Mouse (Mus musculus) heart, adult 2 months (tissue): ENCODE measurements around the gene Bbs12. TPM values are rescaled to one million over a fixed set of nuclear protein-coding genes. Genes with fewer than 3 reads are reported as not detected.

ENCODE experiments used
- DNase-seq, 2 experiments: peaks; one replicate each; pipeline ENCODE4 v3.0.0; 2021
- H3K27ac ChIP-seq: fragments of 200-600 bp; 2 replicates; pipeline ENCODE4 v1.8.1; 2022
- H3K27me3 ChIP-seq: fragments of 200-500 bp; 2 replicates; pipeline ENCODE4 v1.6.1; 2012; ENCODE audit warnings: mild to moderate bottlenecking, low read length, inconsistent platforms, mixed read lengths; ENCODE audit not compliant: control insufficient read depth, insufficient read depth
- H3K36me3 ChIP-seq: fragments of 200-500 bp; 2 replicates; pipeline ENCODE4 v1.6.1; 2012; ENCODE audit warnings: low read length, inconsistent platforms; ENCODE audit not compliant: control insufficient read depth, insufficient read depth
- H3K4me1 ChIP-seq: fragments of 200-500 bp; 2 replicates; pipeline ENCODE4 v1.6.1; 2011; ENCODE audit warnings: low read length; ENCODE audit not compliant: control insufficient read depth, insufficient read depth
- H3K4me3 ChIP-seq: fragments of 200-600 bp; 2 replicates; pipeline ENCODE4 v1.8.1; 2022
- H3K79me2 ChIP-seq: fragments of 200-500 bp; replicated peaks from 2 replicates; pipeline ENCODE4 v1.6.1; 2012; ENCODE audit warnings: mild to moderate bottlenecking, inconsistent platforms, low read length, moderate library complexity, mixed read lengths; ENCODE audit not compliant: control insufficient read depth, insufficient read depth
- H3K9ac ChIP-seq: fragments of 200-500 bp; 2 replicates; pipeline ENCODE4 v1.6.1; 2012; ENCODE audit warnings: low read depth, mild to moderate bottlenecking, control low read depth, inconsistent platforms, low read length, mixed read lengths
- CTCF ChIP-seq: fragments of 200-600 bp; IDR thresholded peaks from 2 replicates; pipeline ENCODE4 v1.8.1; 2022; ENCODE audit warnings: antibody characterized with exemption, mild to moderate bottlenecking, moderate library complexity
- EP300 ChIP-seq: fragments of 200-500 bp; IDR thresholded peaks from 2 replicates; pipeline ENCODE4 v1.6.1; 2011; ENCODE audit warnings: low read depth, low read length, control low read depth; ENCODE audit not compliant: insufficient read depth
- POLR2A ChIP-seq: fragments of 200-500 bp; IDR thresholded peaks from 2 replicates; pipeline ENCODE4 v1.6.1; 2011; ENCODE audit warnings: mild to moderate bottlenecking, low read depth, low read length, control low read depth; ENCODE audit not compliant: insufficient read depth
- WGBS: fragments of 180-500 bp; shearing (Covaris S2); methylation state at CpG from one replicate; pipeline ENCODE4 v1.1.7; 2018; 5-methylcytosine and 5-hydroxymethylcytosine counted together
- intact Hi-C: fragments of 180-260 bp; cut with DNase I; formaldehyde crosslinking; loops from one replicate; pipeline ENCODE4 v1.15.1; 2025
- polyA plus RNA-seq: library from polyadenylated mRNA; depleted of rRNA; stranded (reverse); fragments of >200 nt; gene quantifications from 2 replicates; pipeline ENCODE4 v1.2.3, GENCODE M21; 2012
- total RNA-seq, 2 experiments: library from RNA; stranded (reverse); gene quantifications; 2 replicates each; pipeline ENCODE4 v1.2.3; 2021

The Bbs12 gene
- total and polyA plus RNA-seq, 3 experiments, result 0.49 to 1.1 (median 0.97) TPM

DNA sequence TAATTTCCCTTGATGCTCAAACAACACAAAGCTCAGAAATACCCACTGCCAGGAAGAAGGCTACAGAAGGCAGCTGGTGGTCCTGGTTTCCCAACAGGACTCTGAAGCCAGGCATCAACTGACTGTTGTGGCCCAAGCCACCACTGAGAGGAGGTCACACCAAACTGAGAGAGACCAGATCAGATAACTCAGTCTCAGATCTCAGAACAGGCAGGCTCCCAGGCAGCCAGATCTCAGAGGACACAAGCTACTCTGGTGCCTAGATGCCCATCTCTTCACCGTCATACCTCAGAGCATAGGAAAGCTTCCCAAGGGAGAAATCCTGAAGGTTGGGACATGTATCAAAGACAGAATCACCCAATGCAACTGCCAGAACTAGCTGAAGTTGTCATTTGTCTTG is 32.1 kb upstream of the Bbs12 start:
- Histone ChIP-seq H3K36me3 (no peaks in the 10 kb centered on the region), H3K9ac (no peak overlapping the region), H3K27me3 (no peaks in the 10 kb centered on the region), H3K4me1 (no peaks in the 10 kb centered on the region), H3K4me3 (no peak overlapping the region), H3K27ac (no peak overlapping the region), H3K79me2 (no peaks in the 10 kb centered on the region)
- intact Hi-C loops, result no loop called here
- DNase-seq, result no peak
- 80% methylated on average over 1 of the region's 1 CpGs for WGBS
- no peak for TF ChIP-seq POLR2A
- no peak for TF ChIP-seq CTCF
- TF ChIP-seq EP300, result no peak

DNA sequence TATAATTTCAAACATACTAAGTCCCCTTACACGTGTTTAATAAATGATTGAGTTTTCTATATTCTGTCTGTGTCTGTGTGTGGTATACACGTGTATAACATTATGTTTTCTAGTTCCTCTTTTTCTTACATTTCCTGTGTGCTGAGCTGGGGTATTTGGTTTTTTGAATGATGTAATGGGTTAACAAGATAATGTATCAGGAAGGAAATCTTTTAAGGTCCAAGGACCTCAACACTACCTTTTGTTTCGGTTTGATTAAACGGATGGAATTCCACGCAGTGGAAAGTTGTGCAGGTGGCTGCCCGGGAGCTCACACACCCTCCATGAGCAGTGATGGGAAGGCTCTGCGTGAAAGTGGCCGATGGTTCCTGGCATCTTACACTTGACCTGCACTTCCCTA is 31.5 kb upstream of the Bbs12 start:
- TF ChIP-seq EP300 (no peak), POLR2A (no peak), CTCF (no peak)
- Histone ChIP-seq H3K79me2 (no peaks in the 10 kb centered on the region), H3K9ac (no peak overlapping the region), H3K27me3 (no peaks in the 10 kb centered on the region), H3K4me1 (no peaks in the 10 kb centered on the region), H3K36me3 (no peaks in the 10 kb centered on the region), H3K4me3 (no peak overlapping the region), H3K27ac (no peak overlapping the region)
- intact Hi-C loops, result no loop called here
- DNase-seq, result no peak
- 47% methylated on average over 8 of the region's 8 CpGs for WGBS

DNA sequence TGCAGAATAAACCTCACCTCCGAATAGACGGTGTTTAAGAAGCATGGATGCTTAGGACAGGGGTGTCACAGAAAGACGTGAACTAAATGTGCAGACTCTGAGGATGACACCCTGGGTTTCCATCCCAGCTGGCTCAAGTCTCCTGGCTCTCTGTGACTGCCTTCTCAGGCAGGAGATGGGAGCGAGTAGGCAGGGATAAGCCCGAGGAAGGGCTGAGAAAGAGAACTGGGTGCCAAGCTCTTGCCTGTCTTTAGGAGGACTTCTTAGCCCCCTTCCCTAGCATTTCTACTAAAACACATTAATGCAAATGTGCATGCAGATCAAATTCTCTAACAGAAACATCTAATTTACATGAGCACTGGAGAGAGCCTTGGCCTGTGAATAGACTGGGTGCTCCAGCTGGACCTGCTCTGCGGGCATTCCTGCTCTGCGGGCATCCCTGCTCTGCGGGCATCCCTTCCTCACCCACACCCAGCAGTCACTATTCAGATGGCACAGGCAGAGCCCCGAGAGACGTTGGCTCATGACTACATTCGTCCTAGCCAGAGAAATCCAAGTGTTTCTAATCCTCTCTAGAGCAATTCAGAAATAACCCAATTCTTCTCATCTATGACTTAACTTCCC is 29.9 kb upstream of the Bbs12 start:
- intact Hi-C loops, result no loop called here
- H3K27me3 ChIP-seq, result no peaks in the 10 kb centered on the region
- no peak overlapping the region for H3K9ac ChIP-seq
- TF ChIP-seq POLR2A, result no peak
- no peak for TF ChIP-seq EP300
- no peak for DNase-seq
- WGBS, result 87% methylated on average over 11 of the region's 11 CpGs
- H3K4me3 ChIP-seq, result no peak overlapping the region
- H3K4me1 ChIP-seq, result no peaks in the 10 kb centered on the region
- no peaks in the 10 kb centered on the region for H3K36me3 ChIP-seq
- H3K79me2 ChIP-seq, result no peaks in the 10 kb centered on the region
- H3K27ac ChIP-seq, result no peak overlapping the region

DNA sequence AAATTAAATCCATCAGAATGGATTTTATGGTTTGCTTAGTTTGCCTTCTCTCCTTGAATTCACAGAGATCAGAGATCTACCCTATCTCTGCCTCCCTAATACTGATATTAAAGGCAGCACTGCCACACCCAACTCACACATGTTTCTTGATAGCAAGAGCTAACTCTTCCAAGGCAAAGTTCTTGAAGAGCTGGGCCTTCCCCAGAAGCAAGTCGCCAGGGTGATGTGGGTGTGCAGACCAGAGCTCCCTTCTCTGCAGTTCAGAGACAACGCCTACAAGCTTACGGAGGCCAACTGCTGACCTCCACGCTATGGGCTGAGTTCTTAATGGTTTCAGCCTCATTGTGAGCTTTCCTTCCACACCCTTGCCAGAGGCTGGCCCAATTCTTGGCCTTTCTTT is 29.1 kb upstream of the Bbs12 start:
- intact Hi-C loops, result no loop called here
- Histone ChIP-seq H3K79me2 (no peaks in the 10 kb centered on the region), H3K36me3 (no peaks in the 10 kb centered on the region), H3K27me3 (no peaks in the 10 kb centered on the region), H3K4me3 (no peak overlapping the region), H3K27ac (no peak overlapping the region), H3K9ac (no peak overlapping the region), H3K4me1 (no peaks in the 10 kb centered on the region)
- TF ChIP-seq EP300 (no peak), CTCF (no peak), POLR2A (no peak)
- DNase-seq, result no peak
- WGBS, result 86% methylated on average over 4 of the region's 4 CpGs

DNA sequence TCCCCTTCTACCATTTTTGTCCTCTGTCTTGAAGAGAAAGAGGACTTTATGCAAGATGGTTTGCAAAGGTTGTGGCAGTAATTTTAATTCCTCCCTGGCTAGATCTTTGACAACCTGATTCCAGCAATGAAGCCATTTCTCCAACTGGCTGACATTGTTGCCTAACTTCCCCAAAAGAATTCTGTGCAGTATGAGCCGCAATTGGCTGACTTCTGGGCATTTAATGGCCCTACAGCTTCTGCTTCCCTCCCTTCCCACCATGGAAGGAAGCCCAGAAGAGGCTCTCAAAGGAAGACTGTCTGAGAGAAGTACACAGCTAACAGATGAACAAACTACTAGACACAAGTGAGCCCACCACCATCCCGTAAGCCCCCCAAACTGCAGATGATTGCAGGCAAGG is 23.1 kb upstream of the Bbs12 start:
- H3K27ac ChIP-seq, result no peak overlapping the region
- no peaks in the 10 kb centered on the region for H3K36me3 ChIP-seq
- no peaks in the 10 kb centered on the region for H3K79me2 ChIP-seq
- 84% methylated on average over 2 of the region's 2 CpGs for WGBS
- no peak overlapping the region for H3K4me3 ChIP-seq
- no peaks in the 10 kb centered on the region for H3K27me3 ChIP-seq
- DNase-seq, result no peak
- H3K9ac ChIP-seq, result no peak overlapping the region
- no peak for TF ChIP-seq CTCF
- TF ChIP-seq EP300, result no peak
- TF ChIP-seq POLR2A, result no peak
- intact Hi-C loops, result no loop called here
- no peaks in the 10 kb centered on the region for H3K4me1 ChIP-seq

DNA sequence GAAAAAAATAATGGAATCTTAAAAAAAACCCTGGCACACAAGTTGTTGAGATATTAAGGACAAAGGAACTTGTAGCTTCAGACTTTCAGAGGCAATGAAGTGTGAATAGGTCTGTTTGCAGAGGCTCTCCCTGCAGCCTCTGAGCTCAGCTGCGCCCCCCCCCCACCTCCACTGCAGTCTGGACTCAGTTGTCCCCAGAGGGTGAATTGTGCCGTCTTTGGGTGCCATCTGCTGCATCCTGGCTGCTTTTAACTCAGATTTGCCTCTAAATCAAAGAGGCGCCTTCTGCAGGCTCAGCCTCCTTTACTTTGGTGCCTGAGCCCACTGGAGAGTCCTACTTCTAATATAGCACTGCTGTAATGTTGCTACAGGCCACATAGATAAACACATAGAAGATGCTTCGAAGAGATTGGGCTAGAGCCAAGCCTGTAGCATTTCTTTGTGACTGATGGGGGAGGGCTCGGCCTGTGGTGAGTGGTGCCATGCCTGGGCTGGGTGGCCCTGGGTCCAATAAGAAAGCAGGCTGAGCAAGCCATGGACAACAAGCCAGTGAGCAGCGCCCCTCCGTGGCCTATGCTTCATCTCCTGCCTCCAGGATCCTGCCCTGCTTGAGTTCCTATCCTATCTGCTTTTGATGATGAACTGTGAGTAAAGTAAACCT is 21.3 kb upstream of the Bbs12 start:
- no peaks in the 10 kb centered on the region for H3K4me1 ChIP-seq
- WGBS, result 68% methylated on average over 7 of the region's 7 CpGs
- no peak overlapping the region for H3K9ac ChIP-seq
- no peak overlapping the region for H3K4me3 ChIP-seq
- no peaks in the 10 kb centered on the region for H3K79me2 ChIP-seq
- intact Hi-C loops, result no loop called here
- DNase-seq, result no peak
- no peak for TF ChIP-seq CTCF
- no peak for TF ChIP-seq POLR2A
- no peak for TF ChIP-seq EP300
- no peak overlapping the region for H3K27ac ChIP-seq
- H3K36me3 ChIP-seq, result no peaks in the 10 kb centered on the region
- H3K27me3 ChIP-seq, result no peaks in the 10 kb centered on the region
